Mouse (Mus musculus): Measurements from ENCODE around the gene Rab4a.

DNA sequence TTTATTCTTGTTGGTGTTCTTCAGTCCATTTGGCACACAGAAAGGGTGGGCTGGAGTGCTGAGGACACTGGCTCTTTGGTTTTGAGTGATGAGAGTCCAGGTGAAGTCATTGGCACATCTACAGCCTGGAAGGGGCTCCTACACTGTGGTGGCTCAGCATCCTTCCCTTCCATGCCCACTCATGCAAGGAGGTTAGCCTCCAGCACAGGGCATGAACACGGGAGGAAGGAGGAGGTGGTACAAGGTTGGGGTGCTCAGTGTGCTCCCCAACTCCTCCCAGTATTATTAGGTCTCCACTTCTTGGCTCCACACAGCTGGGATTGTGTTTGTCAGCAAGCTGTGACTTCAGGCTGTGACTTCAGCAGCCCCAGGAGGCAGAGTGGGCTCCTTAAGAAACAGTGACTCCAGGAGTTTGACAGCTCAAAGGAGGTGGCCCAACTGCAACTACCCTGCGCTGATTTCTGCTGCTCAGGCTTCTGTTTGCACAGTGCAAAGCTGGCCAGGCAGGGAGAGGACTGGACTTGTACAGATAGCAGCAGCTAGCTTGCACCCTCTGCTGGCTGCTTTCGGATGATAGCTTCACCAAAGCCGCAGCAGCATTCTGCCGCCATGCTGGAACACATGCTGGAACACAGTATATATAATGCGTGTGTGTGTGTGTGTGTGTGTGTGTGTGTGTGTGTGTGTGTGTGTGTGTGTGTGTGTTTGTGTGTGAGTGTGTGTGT, 22.1 kb upstream of the Rab4a start:
- TF ChIP-seq CTCF (IDR thresholded peaks at IDR 0.05 in 2 of 3, conservative IDR thresholded peaks at IDR 0.05 in 1 of 3; ENCODE audit: control insufficient read depth in 1 of 3, insufficient read depth in 1 of 3, low read depth in 2 of 3, low read length in 3 of 3, poor library complexity in 1 of 3, severe bottlenecking in 1 of 3) (peak; percentile 33 to 74 (median 63); a peak in 5 of 6 replicates), ELF1 (IDR thresholded peaks at IDR 0.05; ENCODE audit: low read depth, low read length) (no peak), ZMIZ1 (IDR thresholded peaks at IDR 0.05; ENCODE audit: low read depth, low read length) (no peak)
